Mouse (Mus musculus) large intestine, adult 2 months (tissue): ENCODE data around the gene Pm20d1. TPM values are rescaled to one million over a fixed set of nuclear protein-coding genes. Genes with fewer than 3 reads are reported as not detected.

Source experiments
- DNase-seq: peaks from one replicate; pipeline ENCODE4 v3.0.0-alpha.2; 2012; ENCODE audit warnings: low read depth, low spot score
- WGBS: fragments of 180-500 bp; shearing (Covaris S2); methylation state at CpG from one replicate; pipeline ENCODE4 v1.1.7; 2018; 5-methylcytosine and 5-hydroxymethylcytosine counted together
- polyA plus RNA-seq: library from polyadenylated mRNA; depleted of rRNA; stranded (reverse); fragments of >200 nt; gene quantifications from 2 replicates; pipeline ENCODE4 v1.2.3, GENCODE M21; 2012; rRNA removed

Pm20d1 gene
- polyA plus RNA-seq, 1 experiment, result 25.8 TPM

DNA sequence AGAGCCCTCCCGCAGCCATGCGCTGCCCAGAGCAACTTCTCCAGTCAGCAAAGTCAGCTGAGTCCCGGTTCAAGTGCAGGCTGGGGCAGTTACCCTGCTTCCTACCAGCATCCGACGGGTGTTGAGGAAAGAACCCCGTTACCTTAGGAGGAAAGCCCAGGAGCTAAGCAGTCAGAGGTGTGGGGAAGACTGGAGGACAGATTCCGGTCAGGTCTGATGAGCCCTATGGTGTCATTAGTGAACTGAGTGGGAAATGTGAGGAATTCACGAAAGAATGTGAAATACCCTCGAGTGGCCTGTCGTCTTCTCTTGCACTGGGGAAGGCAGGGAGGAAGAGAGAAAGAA lies 70.7 kb downstream of the Pm20d1 start:
- WGBS, result 9% methylated on average over 10 of the region's 10 CpGs
- no peak for DNase-seq

DNA sequence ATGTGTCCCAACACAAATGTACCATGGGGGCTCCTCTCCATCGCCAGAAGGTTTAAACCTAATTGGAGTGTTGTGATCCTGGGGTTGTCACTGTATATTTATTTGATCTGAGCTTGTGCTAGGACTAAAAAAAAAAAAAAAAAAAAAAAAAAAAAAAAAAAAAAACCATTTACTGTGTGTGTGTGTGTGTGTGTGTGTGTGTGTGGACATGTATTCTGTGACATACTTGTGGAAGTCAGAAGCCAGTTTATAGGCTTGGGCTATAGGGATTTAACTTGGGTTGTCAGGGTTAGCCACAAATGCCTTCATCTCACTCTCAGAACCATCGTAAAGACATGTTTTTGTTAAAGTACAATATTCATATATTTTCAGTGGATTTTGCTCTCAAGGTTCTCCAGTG lies 72.4 kb downstream of the Pm20d1 start:
- no peak for DNase-seq
- 93% methylated on average over 2 of the region's 2 CpGs for WGBS

Other genes with a start within 250 kb of the Pm20d1 start
- 0.03 and 0.07 TPM in 2 replicates for gene Avpr1b, start 198.1 kb upstream of the Pm20d1 start, polyA plus RNA-seq
- 4.5 and 6.0 TPM in 2 replicates for gene Ctse, start 159.1 kb upstream of the Pm20d1 start, polyA plus RNA-seq
- gene Rab7b, start 108.7 kb upstream of the Pm20d1 start, polyA plus RNA-seq, result 2.2 and 3.2 TPM in 2 replicates
- gene Slc26a9, start 53.4 kb upstream of the Pm20d1 start, polyA plus RNA-seq, result 0.04 TPM in 1 of 2 replicates, not detected in the other
- 13.9 and 15.3 TPM in 2 replicates for gene Slc41a1, start 30.1 kb downstream of the Pm20d1 start, polyA plus RNA-seq
- 19.4 and 21.0 TPM in 2 replicates for gene Rab29, start 69.8 kb downstream of the Pm20d1 start, polyA plus RNA-seq
- 8.4 and 9.3 TPM in 2 replicates for gene Nucks1, start 113.2 kb downstream of the Pm20d1 start, polyA plus RNA-seq
- 2.3 and 2.5 TPM in 2 replicates for gene Slc45a3, start 165.6 kb downstream of the Pm20d1 start, polyA plus RNA-seq
- gene Elk4, start 210.2 kb downstream of the Pm20d1 start, polyA plus RNA-seq, result 14.3 and 17.9 TPM in 2 replicates